Mouse (Mus musculus) embryo, embryonic 11 days (tissue): ENCODE measurements around the gene Med27.

Experiments used
- DNase-seq: peaks from one replicate; pipeline ENCODE4 v3.0.0-alpha.2; 2015

Med27 gene

GRCm38 (mm10) chr2:29473907-29474306 is 127.3 kb downstream of the Med27 start:
- no peak for DNase-seq

- DNase-seq: no peak
These were observed 130.1 kb downstream of the Med27 start for GRCm38 (mm10) chr2:29476702-29477101.

- peak; percentile 35 for DNase-seq
These were observed 135.2 kb downstream of the Med27 start for GRCm38 (mm10) chr2:29481856-29482255.

- DNase-seq: peak; percentile 61
These were observed 136.5 kb downstream of the Med27 start for GRCm38 (mm10) chr2:29482979-29483718.

- DNase-seq: no peak
These were observed 138.9 kb downstream of the Med27 start for GRCm38 (mm10) chr2:29485519-29485918.

- no peak for DNase-seq
These were observed 139.9 kb downstream of the Med27 start for GRCm38 (mm10) chr2:29486491-29486890.

- DNase-seq: no peak
These were observed 141.0 kb downstream of the Med27 start for GRCm38 (mm10) chr2:29487652-29488051.

- DNase-seq: no peak
These were observed 142.0 kb downstream of the Med27 start for GRCm38 (mm10) chr2:29488379-29489236.

- DNase-seq: no peak
These were observed 145.0 kb downstream of the Med27 start for GRCm38 (mm10) chr2:29491656-29492055.

- DNase-seq: peak; percentile 39
These were observed 146.9 kb downstream of the Med27 start for GRCm38 (mm10) chr2:29493396-29494031.

- DNase-seq: no peak
These were observed 148.7 kb downstream of the Med27 start for GRCm38 (mm10) chr2:29495271-29495670.

GRCm38 (mm10) chr2:29500601-29501350 is 154.2 kb downstream of the Med27 start:
- DNase-seq: no peak

GRCm38 (mm10) chr2:29501381-29501780 is 154.8 kb downstream of the Med27 start:
- DNase-seq: no peak

GRCm38 (mm10) chr2:29504848-29505247 is 158.2 kb downstream of the Med27 start:
- no peak for DNase-seq

- DNase-seq: no peak
These were observed 159.8 kb downstream of the Med27 start for GRCm38 (mm10) chr2:29506411-29506810.

GRCm38 (mm10) chr2:29513131-29513530 is 166.5 kb downstream of the Med27 start:
- DNase-seq: peak; percentile 54

GRCm38 (mm10) chr2:29514836-29515235 is 168.2 kb downstream of the Med27 start:
- no peak for DNase-seq

- DNase-seq: no peak
These were observed 169.3 kb downstream of the Med27 start for GRCm38 (mm10) chr2:29515831-29516447.

GRCm38 (mm10) chr2:29516621-29517170 is 170.1 kb downstream of the Med27 start:
- DNase-seq: peak; percentile 66

- DNase-seq: no peak
These were observed 172.8 kb downstream of the Med27 start for GRCm38 (mm10) chr2:29519402-29519801.

GRCm38 (mm10) chr2:29520206-29520605 is 173.6 kb downstream of the Med27 start:
- DNase-seq: no peak

- DNase-seq: no peak
These were observed 174.9 kb downstream of the Med27 start for GRCm38 (mm10) chr2:29521486-29521885.
